Mouse (Mus musculus) left cerebral cortex, postnatal 14 days (tissue): ENCODE results near the gene H2-T3. TPM values are rescaled to one million over a fixed set of nuclear protein-coding genes. Genes with fewer than 3 reads are reported as not detected.
"Not testable (repeated sequence)": the region's sequence is repeated elsewhere in the genome, so short reads cannot be mapped to it uniquely, and the experiment has no call there.

Experiments used
- DNase-seq, 2 experiments: peaks; one replicate each; pipeline ENCODE4 v3.0.0; 2021 to 2022; ENCODE audit warnings: low spot score in 2 of 2, mixed read lengths in 1 of 2
- intact Hi-C: fragments of 180-260 bp; cut with DNase I; formaldehyde crosslinking; loops from one replicate; pipeline ENCODE4 v1.15.1; 2025
- total RNA-seq, 2 experiments: library from RNA; stranded (reverse); gene quantifications; 2 replicates each; pipeline ENCODE4 v1.2.3; 2021

H2-T3 gene
- total RNA-seq, 2 experiments from 2014 or later: not detected

- intact Hi-C loops: no loop called here
- no peak for DNase-seq
Measured at GRCm38 (mm10) chr17:36145111-36145860, 44.8 kb downstream of the H2-T3 start.

GRCm38 (mm10) chr17:36136299-36136848 is 53.7 kb downstream of the H2-T3 start:
- intact Hi-C loops: loop anchor here (10.0 kb wide), 1 partner anchor 72 kb away; no protein-coding TSS in a partner anchor
- DNase-seq: not testable (repeated sequence)

Other genes starting within 250 kb of the H2-T3 start
- 10 to 100 TPM; 77.1 to 77.8 TPM for gene Abcf1, start 220.5 kb downstream of the H2-T3 start, total RNA-seq
- gene Gnl1, start 210.4 kb downstream of the H2-T3 start, total RNA-seq: 100 to 1,000 TPM; 146 to 148 TPM
- gene Prr3, start 210.1 kb downstream of the H2-T3 start, total RNA-seq: 10 to 100 TPM; 57.4 to 57.6 TPM
- 1 to 10 TPM; 1.0 to 1.1 TPM for gene H2-T24, start 169.7 kb downstream of the H2-T3 start, total RNA-seq
- 1 to 10 TPM; 3.8 to 4.6 TPM for gene H2-T23, start 157.4 kb downstream of the H2-T3 start, total RNA-seq
- 1 to 10 TPM; 4.3 to 6.7 TPM for gene H2-T22, start 147.5 kb downstream of the H2-T3 start, total RNA-seq
- gene Gm6034, start 147.3 kb downstream of the H2-T3 start, total RNA-seq: not detected
- under 1 TPM; 0.55 to 0.57 TPM for gene Gm11127, start 131.9 kb downstream of the H2-T3 start, total RNA-seq
- not detected for gene Gm19684, start 68.6 kb downstream of the H2-T3 start, total RNA-seq
- gene Gm7030, start 60.9 kb downstream of the H2-T3 start, total RNA-seq: not detected
- not detected for gene Gm8909, start 21.8 kb downstream of the H2-T3 start, total RNA-seq
- gene Rpp21, start 67.8 kb upstream of the H2-T3 start, total RNA-seq: 10 to 100 TPM; 43.5 to 51.3 TPM
- 10 to 100 TPM; 20.0 to 20.2 TPM for gene Trim39, start 82.0 kb upstream of the H2-T3 start, total RNA-seq
- not detected for gene H2-M10.2, start 96.2 kb upstream of the H2-T3 start, total RNA-seq
- gene H2-M10.1, start 135.9 kb upstream of the H2-T3 start, total RNA-seq: not detected
- not detected for gene H2-M10.3, start 178.1 kb upstream of the H2-T3 start, total RNA-seq